Mouse (Mus musculus) adrenal gland, adult 2 months (tissue): Measurements from ENCODE around the gene Bphl. TPM values are rescaled to one million over a fixed set of nuclear protein-coding genes. Genes with fewer than 3 reads are reported as not detected.
A peak's percentile ranks its signal among the peaks of the same experiment; 100 is the strongest.

Source experiments
- DNase-seq: peaks from one replicate; pipeline ENCODE4 v3.0.0; 2021
- polyA plus RNA-seq: library from polyadenylated mRNA; depleted of rRNA; stranded (reverse); fragments of >200 nt; gene quantifications from 2 replicates; pipeline ENCODE4 v1.2.3, GENCODE M21; 2012
- total RNA-seq, 2 experiments: library from RNA; stranded (reverse); gene quantifications; 2 replicates each; pipeline ENCODE4 v1.2.3; 2021

Bphl gene
- total and polyA plus RNA-seq, 3 experiments: 61.2 to 75.1 (median 74.9) TPM

- peak; percentile 15 for DNase-seq
Measured at GRCm38 (mm10) chr13:34088201-34088649, 50.8 kb downstream of the Bphl start.

GRCm38 (mm10) chr13:34088871-34089288 lies 51.5 kb downstream of the Bphl start:
- no peak for DNase-seq

- no peak for DNase-seq
Measured at GRCm38 (mm10) chr13:34089358-34089757, 52.0 kb downstream of the Bphl start.

- DNase-seq: no peak
Measured at GRCm38 (mm10) chr13:34095542-34096435, 58.4 kb downstream of the Bphl start.

- DNase-seq: no peak
Measured at GRCm38 (mm10) chr13:34096455-34096854, 59.1 kb downstream of the Bphl start.

GRCm38 (mm10) chr13:34097086-34097485 lies 59.7 kb downstream of the Bphl start:
- no peak for DNase-seq

GRCm38 (mm10) chr13:34100733-34101132 lies 63.3 kb downstream of the Bphl start:
- DNase-seq: no peak

- no peak for DNase-seq
Measured at GRCm38 (mm10) chr13:34101247-34101646, 63.9 kb downstream of the Bphl start.

GRCm38 (mm10) chr13:34101908-34102307 lies 64.5 kb downstream of the Bphl start:
- DNase-seq: no peak

- DNase-seq: no peak
Measured at GRCm38 (mm10) chr13:34105364-34105763, 68.0 kb downstream of the Bphl start.

- no peak for DNase-seq
Measured at GRCm38 (mm10) chr13:34106256-34106655, 68.9 kb downstream of the Bphl start.

- DNase-seq: no peak
Measured at GRCm38 (mm10) chr13:34106999-34107398, 69.6 kb downstream of the Bphl start.

- DNase-seq: no peak
Measured at GRCm38 (mm10) chr13:34109035-34109676, 71.8 kb downstream of the Bphl start.

GRCm38 (mm10) chr13:34109677-34110058 lies 72.3 kb downstream of the Bphl start:
- DNase-seq: peak; percentile 52

GRCm38 (mm10) chr13:34111019-34111418 lies 73.6 kb downstream of the Bphl start:
- no peak for DNase-seq

GRCm38 (mm10) chr13:34111878-34112277 lies 74.5 kb downstream of the Bphl start:
- no peak for DNase-seq

GRCm38 (mm10) chr13:34112369-34113081 lies 75.1 kb downstream of the Bphl start:
- peak; percentile 86 for DNase-seq

- DNase-seq: peak; percentile 14
Measured at GRCm38 (mm10) chr13:34113086-34113485, 75.7 kb downstream of the Bphl start.

GRCm38 (mm10) chr13:34114654-34115053 lies 77.3 kb downstream of the Bphl start:
- no peak for DNase-seq

GRCm38 (mm10) chr13:34116508-34116907 lies 79.1 kb downstream of the Bphl start:
- DNase-seq: no peak

GRCm38 (mm10) chr13:34118816-34119215 lies 81.4 kb downstream of the Bphl start:
- no peak for DNase-seq

- DNase-seq: no peak
Measured at GRCm38 (mm10) chr13:34119406-34119805, 82.0 kb downstream of the Bphl start.

GRCm38 (mm10) chr13:34120536-34120935 lies 83.1 kb downstream of the Bphl start:
- DNase-seq: no peak
